Mouse (Mus musculus): Measurements from ENCODE around the gene Fetub. TPM values are rescaled to one million over a fixed set of nuclear protein-coding genes. Genes with fewer than 3 reads are reported as not detected.

The Fetub gene
- total and polyA plus RNA-seq, 3 experiments = 0.96 TPM; not detected in 2

GRCm38 (mm10) chr16:22888835-22889234, 29.3 kb upstream of the Fetub start:
- H3K27me3 ChIP-seq (ENCODE audit: control insufficient read depth in 1 of 2, insufficient read depth in 2 of 2, low read length in 2 of 2) = no peaks in the 10 kb centered on the region

GRCm38 (mm10) chr16:22889716-22890115, 28.4 kb upstream of the Fetub start:
- Histone ChIP-seq H3K27ac (ENCODE audit: control insufficient read depth, low read depth, low read length) (no peak overlapping the region), H3K4me1 (ENCODE audit: control insufficient read depth in 1 of 2, insufficient read depth in 2 of 2, low read length in 2 of 2) (peaks cover 0 to 27% of the 10 kb centered on the region in 2 experiments; a peak in 3 of 4 replicates), H3K79me2 (ENCODE audit: control insufficient read depth, insufficient read depth, low read length, poor library complexity) (no peaks in the 10 kb centered on the region), H3K36me3 (ENCODE audit: control insufficient read depth in 1 of 2, insufficient read depth in 2 of 2, low read length in 2 of 2) (peaks cover 0 to 19% of the 10 kb centered on the region in 2 experiments; a peak in 1 of 4 replicates), H3K9ac (ENCODE audit: control insufficient read depth, low read depth, low read length, poor library complexity, severe bottlenecking) (no peak overlapping the region), H3K27me3 (ENCODE audit: control insufficient read depth in 1 of 2, insufficient read depth in 2 of 2, low read length in 2 of 2) (no peaks in the 10 kb centered on the region), H3K4me3 (ENCODE audit: control insufficient read depth in 1 of 2, insufficient read depth in 1 of 2, low read depth in 2 of 2, low read length in 2 of 2) (peak overlapping the region in 1 of 2 experiments; percentile 16; a peak in 1 of 4 replicates), H3K9me3 (replicated peaks; ENCODE audit: insufficient read depth, low read length) (no peaks in the 10 kb centered on the region)
- TF ChIP-seq RCOR1 (IDR thresholded peaks at IDR 0.05; ENCODE audit: low read depth, low read length) (peak; percentile 12; the same call in 1 of the 2 replicates), MAFK (IDR thresholded peaks at IDR 0.05; ENCODE audit: borderline replicate concordance, low read depth, low read length) (no peak), JUND (IDR thresholded peaks at IDR 0.05; ENCODE audit: low read depth, low read length) (no peak), MYB (IDR thresholded peaks at IDR 0.05; ENCODE audit: low read depth, low read length) (no peak), GABPA (IDR thresholded peaks at IDR 0.05; ENCODE audit: low read depth, low read length) (no peak), TCF12 (IDR thresholded peaks at IDR 0.05; ENCODE audit: low read depth, low read length) (peak; percentile 62; the same call in 1 of the 2 replicates), TAL1 (IDR thresholded peaks at IDR 0.05; ENCODE audit: low read length) (no peak), ETS1 (IDR thresholded peaks at IDR 0.05; ENCODE audit: low read depth, low read length) (peak; percentile 34; the same call in 1 of the 2 replicates), MXI1 (IDR thresholded peaks at IDR 0.05; ENCODE audit: low read depth, low read length) (peak; percentile 33; the same call in 1 of the 2 replicates), POLR2A (IDR thresholded peaks at IDR 0.05; ENCODE audit: control insufficient read depth in 1 of 2, insufficient read depth in 1 of 2, low read depth in 1 of 2, low read length in 2 of 2, poor library complexity in 1 of 2) (no peak), ZKSCAN1 (IDR thresholded peaks at IDR 0.05; ENCODE audit: low read depth, low read length) (no peak), CTCF (IDR thresholded peaks at IDR 0.05 in 2 of 3, conservative IDR thresholded peaks at IDR 0.05 in 1 of 3; ENCODE audit: control insufficient read depth in 1 of 3, insufficient read depth in 1 of 3, low read depth in 2 of 3, low read length in 3 of 3, poor library complexity in 1 of 3, severe bottlenecking in 1 of 3) (no peak), KAT2A (conservative IDR thresholded peaks at IDR 0.05; ENCODE audit: low read depth, low read length) (no peak), CHD2 (IDR thresholded peaks at IDR 0.05; ENCODE audit: low read length) (no peak), EP300 (IDR thresholded peaks at IDR 0.05; ENCODE audit: low read depth in 1 of 2, low read length in 2 of 2) (peak; percentile 27 to 71; a peak in 3 of 4 replicates), SIN3A (IDR thresholded peaks at IDR 0.05; ENCODE audit: low read length) (no peak; the same call in 1 of the 2 replicates), USF2 (IDR thresholded peaks at IDR 0.05; ENCODE audit: borderline replicate concordance in 1 of 2, insufficient read depth in 1 of 2, low read depth in 1 of 2, low read length in 2 of 2) (0 out of 4 replicates have a peak, but pooled peaks of 1 of the 2 experiments have one; percentile 41), USF1 (IDR thresholded peaks at IDR 0.05; ENCODE audit: low read depth, low read length) (peak; percentile 66; the same call in 1 of the 2 replicates), ZNF384 (IDR thresholded peaks at IDR 0.05; ENCODE audit: low read depth, low read length) (no peak), UBTF (IDR thresholded peaks at IDR 0.05; ENCODE audit: borderline replicate concordance, insufficient read depth, low read depth, low read length) (no peak), ZMIZ1 (IDR thresholded peaks at IDR 0.05; ENCODE audit: low read depth, low read length) (no peak), MAZ (IDR thresholded peaks at IDR 0.05; ENCODE audit: low read depth, low read length) (no peak), GATA1 (IDR thresholded peaks at IDR 0.05; ENCODE audit: low read depth, low read length) (peak; percentile 47; the same call in 1 of the 2 replicates), TBP (IDR thresholded peaks at IDR 0.05; ENCODE audit: low read depth, low read length) (no peak), CHD1 (IDR thresholded peaks at IDR 0.05; ENCODE audit: low read depth, low read length) (no peak)
- peak; percentile 57 for DNase-seq (ENCODE audit: low read depth, low spot score)

More at GRCm38 (mm10) chr16:22888835-22889234, 29.3 kb upstream of the Fetub start:
- Histone ChIP-seq H3K4me1 (ENCODE audit: control insufficient read depth in 1 of 2, insufficient read depth in 2 of 2, low read length in 2 of 2) (peaks cover 0 to 27% of the 10 kb centered on the region in 2 experiments; a peak in 3 of 4 replicates), H3K9me3 (replicated peaks; ENCODE audit: insufficient read depth, low read length) (no peaks in the 10 kb centered on the region), H3K9ac (ENCODE audit: control insufficient read depth, low read depth, low read length, poor library complexity, severe bottlenecking) (no peak overlapping the region), H3K4me3 (ENCODE audit: control insufficient read depth in 1 of 2, insufficient read depth in 1 of 2, low read depth in 2 of 2, low read length in 2 of 2) (no peak overlapping the region), H3K79me2 (ENCODE audit: control insufficient read depth, insufficient read depth, low read length, poor library complexity) (no peaks in the 10 kb centered on the region), H3K36me3 (ENCODE audit: control insufficient read depth in 1 of 2, insufficient read depth in 2 of 2, low read length in 2 of 2) (peaks cover 0 to 19% of the 10 kb centered on the region in 2 experiments; a peak in 1 of 4 replicates), H3K27ac (ENCODE audit: control insufficient read depth, low read depth, low read length) (no peak overlapping the region)
- DNase-seq (ENCODE audit: low read depth, low spot score) = no peak
- TF ChIP-seq POLR2A (IDR thresholded peaks at IDR 0.05; ENCODE audit: control insufficient read depth in 1 of 2, insufficient read depth in 1 of 2, low read depth in 1 of 2, low read length in 2 of 2, poor library complexity in 1 of 2) (no peak), MAX (IDR thresholded peaks at IDR 0.05; ENCODE audit: low read length) (no peak), CTCF (IDR thresholded peaks at IDR 0.05 in 2 of 3, conservative IDR thresholded peaks at IDR 0.05 in 1 of 3; ENCODE audit: control insufficient read depth in 1 of 3, insufficient read depth in 1 of 3, low read depth in 2 of 3, low read length in 3 of 3, poor library complexity in 1 of 3, severe bottlenecking in 1 of 3) (no peak), TAL1 (IDR thresholded peaks at IDR 0.05; ENCODE audit: low read length) (no peak), POLR2AphosphoS2 (IDR thresholded peaks at IDR 0.05; ENCODE audit: low read length) (no peak), BHLHE40 (IDR thresholded peaks at IDR 0.05; ENCODE audit: borderline replicate concordance, low read depth, low read length) (no peak), CHD2 (IDR thresholded peaks at IDR 0.05; ENCODE audit: low read length) (no peak), MXI1 (IDR thresholded peaks at IDR 0.05; ENCODE audit: low read depth, low read length) (no peak), E2F4 (IDR thresholded peaks at IDR 0.05; ENCODE audit: borderline replicate concordance, low read depth, low read length) (no peak), GATA1 (IDR thresholded peaks at IDR 0.05; ENCODE audit: low read depth, low read length) (no peak), JUND (IDR thresholded peaks at IDR 0.05; ENCODE audit: low read depth, low read length) (no peak), USF2 (IDR thresholded peaks at IDR 0.05; ENCODE audit: borderline replicate concordance in 1 of 2, insufficient read depth in 1 of 2, low read depth in 1 of 2, low read length in 2 of 2) (no peak), SMC3 (IDR thresholded peaks at IDR 0.05; ENCODE audit: low read depth, low read length) (no peak), HCFC1 (IDR thresholded peaks at IDR 0.05; ENCODE audit: low read depth, low read length) (no peak), GABPA (IDR thresholded peaks at IDR 0.05; ENCODE audit: low read depth, low read length) (no peak), ZNF384 (IDR thresholded peaks at IDR 0.05; ENCODE audit: low read depth, low read length) (no peak)
